Mouse (Mus musculus): ENCODE measurements around the gene Ahsa1. TPM values are rescaled to one million over a fixed set of nuclear protein-coding genes. Genes with fewer than 3 reads are reported as not detected.

The Ahsa1 gene
- 224 and 305 TPM in 2 replicates for total RNA-seq (2012; rRNA removed)

DNA sequence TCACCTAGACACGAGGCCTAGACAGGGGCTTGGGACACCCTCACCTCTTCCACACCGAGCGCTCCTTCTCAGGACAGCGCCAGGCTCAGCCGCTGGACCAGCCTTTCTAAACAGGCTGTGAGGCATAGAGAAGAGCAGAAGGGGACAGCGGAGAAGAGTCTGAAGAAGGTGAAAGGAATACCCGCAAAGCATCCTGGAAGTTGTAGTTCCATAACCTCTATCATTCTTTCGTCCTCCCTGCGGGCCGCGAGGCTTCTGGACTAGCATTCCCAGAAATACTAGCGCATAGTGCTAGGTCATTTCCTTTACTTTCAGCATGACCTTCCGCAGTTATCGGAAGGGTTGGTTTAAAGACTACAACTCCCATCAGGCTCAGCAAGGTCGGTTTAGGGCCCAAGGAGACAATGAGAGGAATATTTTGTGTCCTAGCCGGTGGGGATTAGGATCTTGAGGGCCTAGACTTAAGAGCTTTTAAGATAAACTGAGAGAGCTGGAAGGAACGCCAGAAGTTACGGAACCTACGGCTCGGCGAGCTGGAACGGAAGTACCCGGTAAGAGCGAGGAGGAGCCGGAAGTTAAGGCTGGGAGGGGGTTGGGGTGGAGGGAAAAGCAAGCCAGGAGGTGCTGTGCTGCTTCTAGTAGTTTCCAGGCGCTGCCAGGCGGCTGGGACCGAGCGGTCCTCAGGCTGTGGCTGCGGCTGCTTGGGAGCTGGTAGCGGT is at the start of gene Ahsa1, which contains the start of gene Vipas39:
Ahsa1 (plus strand) TSS at position 372 of the 719 bp plus-strand sequence.
Vipas39 (minus strand) TSS at position 149 of the 719 bp plus-strand sequence.
- peak; percentile 95 for DNase-seq (ENCODE audit: low read depth, low spot score)
- Histone ChIP-seq H3K4me3 (ENCODE audit: insufficient read depth in 1 of 2, low read depth in 1 of 2, low read length in 2 of 2, poor library complexity in 1 of 2, severe bottlenecking in 1 of 2) (peak within 1 kb of the TSS; percentile 89 to 93), H3K9ac (ENCODE audit: insufficient read depth, low read depth, low read length, poor library complexity, severe bottlenecking) (peak within 1 kb of the TSS; percentile 94), H3K9me3 (ENCODE audit: control insufficient read depth, insufficient read depth, low read depth, low read length) (no peaks in the 10 kb centered on the region), H3K36me3 (ENCODE audit: control insufficient read depth, insufficient read depth, low read length, poor library complexity, severe bottlenecking) (peaks cover 31% of the 10 kb centered on the region), H3K4me1 (ENCODE audit: control insufficient read depth in 2 of 2, insufficient read depth in 2 of 2, low read length in 2 of 2, poor library complexity in 1 of 2) (peaks cover 0 to 3% of the 10 kb centered on the region in 2 experiments; a peak in 1 of 4 replicates), H3K27ac (ENCODE audit: insufficient read depth, low read depth, low read length, poor library complexity, severe bottlenecking) (peak within 1 kb of the TSS; percentile 67)
- in situ Hi-C loops (cut with MboI; ENCODE audit: low sequenced_read_pairs in 2 of 2, unreplicated experiment in 2 of 2) = no loop called here
- no peak for TF ChIP-seq CHD2 (IDR thresholded peaks at IDR 0.05; ENCODE audit: low read depth, low read length)
- TF ChIP-seq HCFC1 (IDR thresholded peaks at IDR 0.05; ENCODE audit: borderline replicate concordance, insufficient read depth, low read length) = peak; percentile 97
- peak; percentile 56; the same call in 1 of the 2 replicates for TF ChIP-seq MAFK (IDR thresholded peaks at IDR 0.05; ENCODE audit: insufficient read depth, low read depth, low read length)

DNA sequence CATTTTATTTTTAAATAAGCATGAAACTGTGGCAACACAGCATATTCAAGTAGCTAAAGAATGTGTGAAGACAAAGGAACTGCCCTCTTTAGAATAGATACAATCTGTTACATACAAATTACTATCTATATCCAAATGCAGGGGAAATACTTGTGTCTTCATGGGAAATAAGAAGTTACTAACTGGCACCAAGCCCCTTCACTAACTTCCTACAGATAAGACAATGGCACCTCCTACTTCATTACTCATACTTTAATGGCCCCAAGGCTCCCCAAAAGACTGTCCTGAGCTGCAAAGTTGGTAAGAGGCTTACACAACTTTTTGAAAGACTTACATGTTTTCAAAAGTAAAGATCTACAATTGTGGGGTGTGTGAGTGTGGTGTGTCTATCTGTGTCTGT is 48.7 kb upstream of the Ahsa1 start:
- in situ Hi-C loops (cut with MboI; ENCODE audit: low sequenced_read_pairs in 2 of 2, unreplicated experiment in 2 of 2) = no loop called here
- DNase-seq (ENCODE audit: low read depth, low spot score) = no peak

GRCm38 (mm10) chr12:87219362-87219761 is 46.9 kb upstream of the Ahsa1 start:
- Histone ChIP-seq H3K9ac (ENCODE audit: insufficient read depth, low read depth, low read length, poor library complexity, severe bottlenecking) (no peak overlapping the region), H3K27ac (ENCODE audit: insufficient read depth, low read depth, low read length, poor library complexity, severe bottlenecking) (no peak overlapping the region), H3K4me1 (ENCODE audit: control insufficient read depth in 2 of 2, insufficient read depth in 2 of 2, low read length in 2 of 2, poor library complexity in 1 of 2) (no peaks in the 10 kb centered on the region), H3K36me3 (ENCODE audit: control insufficient read depth, insufficient read depth, low read length, poor library complexity, severe bottlenecking) (peaks cover 4% of the 10 kb centered on the region; the same call in 1 of the 2 replicates), H3K4me3 (ENCODE audit: insufficient read depth in 1 of 2, low read depth in 1 of 2, low read length in 2 of 2, poor library complexity in 1 of 2, severe bottlenecking in 1 of 2) (no peak overlapping the region), H3K9me3 (ENCODE audit: control insufficient read depth, insufficient read depth, low read depth, low read length) (no peaks in the 10 kb centered on the region)
- in situ Hi-C loops (cut with MboI; ENCODE audit: low sequenced_read_pairs in 2 of 2, unreplicated experiment in 2 of 2) = no loop called here
- no peak for TF ChIP-seq HCFC1 (IDR thresholded peaks at IDR 0.05; ENCODE audit: borderline replicate concordance, insufficient read depth, low read length)
- no peak for TF ChIP-seq ZC3H11A (IDR thresholded peaks at IDR 0.05; ENCODE audit: borderline replicate concordance, low read depth, low read length)
- TF ChIP-seq ZNF384 (IDR thresholded peaks at IDR 0.05; ENCODE audit: low read depth, low read length) = no peak
- no peak for TF ChIP-seq MAFK (IDR thresholded peaks at IDR 0.05; ENCODE audit: insufficient read depth, low read depth, low read length)
- no peak for TF ChIP-seq CHD2 (IDR thresholded peaks at IDR 0.05; ENCODE audit: low read depth, low read length)
- no peak for DNase-seq (ENCODE audit: low read depth, low spot score)

More for the DNA sequence above, 48.7 kb upstream of the Ahsa1 start:
- peaks cover 2% of the 10 kb centered on the region; the same call in 1 of the 2 replicates for H3K36me3 ChIP-seq (ENCODE audit: control insufficient read depth, insufficient read depth, low read length, poor library complexity, severe bottlenecking)
- no peaks in the 10 kb centered on the region for H3K4me1 ChIP-seq (ENCODE audit: control insufficient read depth in 2 of 2, insufficient read depth in 2 of 2, low read length in 2 of 2, poor library complexity in 1 of 2)
- no peak overlapping the region for H3K27ac ChIP-seq (ENCODE audit: insufficient read depth, low read depth, low read length, poor library complexity, severe bottlenecking)
- no peak overlapping the region for H3K4me3 ChIP-seq (ENCODE audit: insufficient read depth in 1 of 2, low read depth in 1 of 2, low read length in 2 of 2, poor library complexity in 1 of 2, severe bottlenecking in 1 of 2)
- TF ChIP-seq HCFC1 (IDR thresholded peaks at IDR 0.05; ENCODE audit: borderline replicate concordance, insufficient read depth, low read length) = no peak
- no peak for TF ChIP-seq MAFK (IDR thresholded peaks at IDR 0.05; ENCODE audit: insufficient read depth, low read depth, low read length)
- no peak for TF ChIP-seq CHD2 (IDR thresholded peaks at IDR 0.05; ENCODE audit: low read depth, low read length)
- TF ChIP-seq ZNF384 (IDR thresholded peaks at IDR 0.05; ENCODE audit: low read depth, low read length) = no peak
- no peak for TF ChIP-seq ZC3H11A (IDR thresholded peaks at IDR 0.05; ENCODE audit: borderline replicate concordance, low read depth, low read length)
- no peak overlapping the region for H3K9ac ChIP-seq (ENCODE audit: insufficient read depth, low read depth, low read length, poor library complexity, severe bottlenecking)
- H3K9me3 ChIP-seq (ENCODE audit: control insufficient read depth, insufficient read depth, low read depth, low read length) = no peaks in the 10 kb centered on the region

- Histone ChIP-seq H3K9me3 (ENCODE audit: control insufficient read depth, insufficient read depth, low read depth, low read length) (no peaks in the 10 kb centered on the region), H3K27ac (ENCODE audit: insufficient read depth, low read depth, low read length, poor library complexity, severe bottlenecking) (peak overlapping the region; percentile 58; the same call in 1 of the 2 replicates), H3K36me3 (ENCODE audit: control insufficient read depth, insufficient read depth, low read length, poor library complexity, severe bottlenecking) (peaks cover 4% of the 10 kb centered on the region; the same call in 1 of the 2 replicates), H3K4me1 (ENCODE audit: control insufficient read depth in 2 of 2, insufficient read depth in 2 of 2, low read length in 2 of 2, poor library complexity in 1 of 2) (peaks cover 0 to 3% of the 10 kb centered on the region in 2 experiments; a peak in 1 of 4 replicates), H3K9ac (ENCODE audit: insufficient read depth, low read depth, low read length, poor library complexity, severe bottlenecking) (peak overlapping the region; percentile 82), H3K4me3 (ENCODE audit: insufficient read depth in 1 of 2, low read depth in 1 of 2, low read length in 2 of 2, poor library complexity in 1 of 2, severe bottlenecking in 1 of 2) (peak overlapping the region; percentile 74 to 79)
- TF ChIP-seq CHD2 (IDR thresholded peaks at IDR 0.05; ENCODE audit: low read depth, low read length) (no peak), ZNF384 (IDR thresholded peaks at IDR 0.05; ENCODE audit: low read depth, low read length) (no peak), ZC3H11A (IDR thresholded peaks at IDR 0.05; ENCODE audit: borderline replicate concordance, low read depth, low read length) (no peak), MAFK (IDR thresholded peaks at IDR 0.05; ENCODE audit: insufficient read depth, low read depth, low read length) (no peak), HCFC1 (IDR thresholded peaks at IDR 0.05; ENCODE audit: borderline replicate concordance, insufficient read depth, low read length) (no peak)
- no peak for DNase-seq (ENCODE audit: low read depth, low spot score)
- in situ Hi-C loops (cut with MboI; ENCODE audit: low sequenced_read_pairs in 2 of 2, unreplicated experiment in 2 of 2) = no loop called here
Observed at GRCm38 (mm10) chr12:87224950-87225349, 41.3 kb upstream of the Ahsa1 start.

All from ES-E14 (cell line).